Mouse (Mus musculus): ENCODE results near the gene Klhdc1.

The Klhdc1 gene

DNA sequence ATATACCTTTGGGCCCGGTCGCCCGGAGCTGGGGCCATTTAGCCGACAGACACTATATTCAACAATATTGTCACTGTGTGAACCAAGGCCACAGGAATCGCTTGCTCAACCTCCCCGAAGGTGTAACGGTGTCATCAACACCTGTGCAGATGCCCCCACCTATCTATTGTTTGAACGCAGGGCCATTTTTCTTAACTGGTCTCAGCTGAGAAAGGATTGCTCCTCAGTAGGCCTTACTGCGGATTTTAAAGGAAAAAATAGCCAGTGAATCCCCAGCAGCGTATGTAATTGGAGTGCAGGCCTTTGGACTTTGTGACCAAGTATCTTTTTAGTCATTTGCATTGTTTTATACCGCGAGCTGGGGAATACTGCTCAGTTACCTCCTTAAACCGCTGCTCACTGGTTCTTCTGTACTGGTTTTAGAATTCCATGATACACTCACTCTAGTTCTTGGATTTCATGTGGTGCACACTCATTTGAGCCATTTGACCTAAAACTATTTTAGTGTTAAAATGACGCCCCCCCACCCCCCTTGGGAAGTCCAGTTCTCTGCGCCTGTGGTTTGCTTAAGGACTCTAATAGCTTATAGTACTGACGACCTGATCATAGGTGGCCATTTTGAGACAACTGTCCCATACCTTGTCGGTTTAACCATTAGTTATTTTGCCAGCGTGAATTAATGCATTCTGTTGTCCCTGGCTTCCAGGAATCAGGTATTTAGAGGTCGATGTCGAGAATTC lies 56.6 kb downstream of the Klhdc1 start:
- DNase-seq = no peak

DNA sequence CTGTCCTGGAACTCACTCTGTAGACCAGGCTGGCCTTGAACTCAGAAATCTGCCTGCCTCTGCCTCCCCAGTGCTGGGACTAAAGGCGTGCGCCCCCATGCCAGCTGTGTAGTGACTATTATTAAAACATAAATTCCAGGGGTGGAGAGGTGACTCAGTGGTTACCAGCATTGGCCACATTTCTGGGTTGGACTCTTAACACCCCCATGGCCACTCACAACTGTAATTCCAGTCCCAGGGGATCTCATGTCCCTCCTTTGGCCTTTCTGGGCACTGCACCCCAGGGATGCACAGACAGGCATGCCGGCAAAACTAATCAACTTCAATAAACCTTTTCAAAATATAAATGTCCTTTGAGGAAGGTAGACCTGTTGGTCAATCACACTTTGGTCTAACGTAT lies 57.3 kb downstream of the Klhdc1 start:
- DNase-seq = no peak

DNA sequence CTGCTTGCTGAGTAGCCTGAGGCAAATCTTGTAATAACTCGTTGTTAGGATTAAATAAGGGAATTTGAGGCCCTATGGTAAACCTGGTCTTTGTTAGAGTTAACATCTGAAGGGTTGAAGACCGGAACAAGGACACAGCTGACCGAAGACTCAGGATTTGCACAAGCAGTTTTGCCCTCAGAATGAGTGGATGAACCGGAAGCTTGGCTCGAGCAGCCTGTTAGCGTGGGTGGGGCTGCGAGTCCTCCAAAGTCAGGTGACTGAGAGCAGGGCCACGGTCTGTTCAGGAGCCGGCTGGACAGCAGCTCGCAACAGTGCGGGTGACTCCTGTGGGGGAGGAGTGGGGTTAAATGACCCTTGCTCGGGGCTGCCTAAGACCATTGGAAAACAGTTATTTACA lies 58.3 kb downstream of the Klhdc1 start:
- peak; percentile 33 to 46 for DNase-seq

DNA sequence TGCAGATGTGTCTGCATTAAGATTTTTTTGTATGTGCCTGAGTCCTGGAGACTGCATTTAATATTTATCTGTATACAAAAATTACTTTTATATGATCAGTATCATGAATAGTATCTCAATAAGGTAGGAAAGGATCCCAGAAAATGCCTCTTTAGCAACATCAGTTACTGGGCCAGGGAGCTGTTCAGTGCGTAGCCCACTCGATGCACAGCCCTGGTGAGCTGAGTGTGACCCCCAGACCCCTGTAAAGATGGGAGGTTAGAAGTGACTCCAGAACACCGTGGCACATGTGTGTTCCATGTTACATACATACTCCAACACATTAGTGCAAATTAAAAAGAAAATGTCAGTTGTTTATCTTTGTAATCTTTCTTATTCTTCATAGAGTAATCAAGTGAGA lies 58.9 kb downstream of the Klhdc1 start:
- no peak for DNase-seq

DNA sequence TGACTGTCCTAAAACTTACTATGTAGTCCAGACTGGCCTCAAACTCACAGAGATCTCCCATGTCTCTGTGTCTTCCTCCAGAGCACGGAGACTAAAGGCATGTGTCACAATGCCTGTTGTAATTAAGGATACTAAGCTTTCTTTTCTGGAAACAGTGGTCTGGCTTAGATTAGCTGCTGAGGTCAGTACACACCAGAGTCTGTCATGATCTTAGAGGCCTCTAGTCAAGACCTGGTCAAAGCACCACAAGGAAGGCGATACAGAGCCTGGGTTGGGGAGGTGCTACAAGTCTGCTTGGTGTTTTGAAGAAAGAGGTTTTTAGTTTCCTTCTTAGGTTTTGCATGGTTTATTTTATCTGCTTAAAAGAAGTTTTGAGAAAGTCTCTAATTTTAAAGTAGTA lies 59.4 kb downstream of the Klhdc1 start:
- DNase-seq = no peak

DNA sequence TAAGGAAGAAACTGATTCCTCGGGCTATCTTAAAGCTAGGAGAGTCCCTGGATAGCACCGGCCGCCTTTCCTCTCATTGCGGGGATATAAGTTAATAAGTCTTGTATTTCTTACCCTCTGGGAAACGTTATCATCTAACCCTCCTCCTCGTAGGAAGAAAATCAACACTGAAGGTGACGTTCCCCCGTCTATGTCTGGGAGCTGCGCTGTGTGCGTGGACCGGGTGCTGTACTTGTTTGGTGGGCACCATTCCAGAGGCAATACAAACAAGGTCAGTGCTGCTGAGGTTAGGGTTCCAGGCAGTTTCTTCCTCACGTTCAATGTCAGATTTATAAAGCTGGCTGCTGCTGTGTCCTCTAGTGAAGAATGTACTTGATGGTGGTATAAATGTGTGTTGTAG lies 61.2 kb downstream of the Klhdc1 start:
- no peak for DNase-seq

DNA sequence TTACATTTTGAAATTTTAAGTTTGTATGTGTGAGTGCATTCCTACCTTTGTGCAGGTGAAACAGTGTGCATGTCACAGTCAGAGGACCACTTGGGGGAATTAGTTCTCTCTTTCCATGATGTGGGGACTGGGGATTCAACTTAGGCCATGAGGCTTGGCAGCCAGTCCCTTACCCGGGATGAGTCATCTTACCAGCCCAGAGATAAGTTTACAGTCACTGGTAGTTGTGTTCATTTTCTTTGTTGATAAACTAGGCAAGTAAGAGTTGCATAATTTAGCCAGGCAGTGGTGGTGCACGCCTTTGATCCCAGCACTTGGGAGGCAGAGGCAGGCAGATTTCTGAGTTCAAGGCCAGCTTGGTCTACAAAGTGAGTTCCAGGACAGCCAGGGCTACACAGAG lies 63.1 kb downstream of the Klhdc1 start:
- no peak for DNase-seq

DNA sequence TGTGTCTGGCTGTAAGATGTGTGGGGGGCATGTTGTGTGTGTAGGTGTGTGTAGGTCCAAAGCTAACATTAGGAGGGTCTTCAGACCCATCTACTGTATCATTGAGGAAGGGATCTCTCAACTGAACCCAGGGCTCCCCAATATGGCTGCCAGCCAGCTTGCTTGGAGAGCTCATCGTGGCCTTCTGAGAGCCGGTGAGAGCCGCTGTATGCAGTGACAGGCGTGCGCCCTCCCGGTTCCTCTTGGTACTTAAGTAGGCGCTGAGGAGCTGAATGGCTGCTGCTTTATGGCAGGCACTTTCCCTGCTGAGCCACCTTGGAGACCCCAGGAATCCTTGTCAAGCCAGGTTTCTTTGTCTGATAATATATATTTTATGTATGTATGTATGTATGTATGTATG lies 65.4 kb downstream of the Klhdc1 start:
- DNase-seq = no peak

DNA sequence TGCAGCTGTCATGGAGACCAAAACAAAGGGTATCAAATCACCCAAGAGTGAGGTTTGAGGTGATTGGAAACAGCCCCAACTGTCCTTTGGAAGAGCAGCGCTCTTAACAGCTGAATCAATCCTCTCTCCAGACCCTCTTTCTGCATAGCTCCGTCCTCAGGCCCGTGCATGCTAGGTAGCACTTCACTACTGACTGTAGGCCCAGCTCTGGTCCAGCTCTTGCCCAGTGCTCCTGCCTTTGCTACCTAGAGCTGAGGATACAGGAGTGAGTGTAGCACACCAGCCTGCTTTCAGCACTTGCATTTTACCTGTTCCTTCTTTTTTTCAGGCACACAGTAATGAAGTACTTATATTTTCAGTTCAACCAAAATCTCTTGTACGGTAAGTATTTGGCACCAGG lies 68.7 kb downstream of the Klhdc1 start:
- no peak for DNase-seq

DNA sequence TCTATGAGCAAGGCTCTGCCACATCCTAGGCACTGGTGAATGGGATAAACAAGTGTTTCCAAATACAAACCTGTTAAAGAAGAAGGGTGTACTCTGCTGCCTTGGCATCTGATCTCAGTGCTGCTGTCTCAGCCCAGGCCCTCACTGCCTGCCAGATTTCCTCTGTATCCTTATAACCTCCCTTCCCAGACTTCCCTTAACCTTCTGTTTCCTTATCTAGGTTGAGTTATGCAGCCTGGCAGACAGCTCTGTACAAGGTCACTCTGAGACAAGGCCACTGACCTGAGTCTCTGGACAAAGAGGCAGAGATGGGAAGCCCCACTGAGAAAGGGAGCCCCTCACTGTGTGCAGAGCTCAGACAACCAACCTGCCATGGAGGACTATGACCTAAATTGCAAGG lies 77.5 kb downstream of the Klhdc1 start:
- DNase-seq = no peak

DNA sequence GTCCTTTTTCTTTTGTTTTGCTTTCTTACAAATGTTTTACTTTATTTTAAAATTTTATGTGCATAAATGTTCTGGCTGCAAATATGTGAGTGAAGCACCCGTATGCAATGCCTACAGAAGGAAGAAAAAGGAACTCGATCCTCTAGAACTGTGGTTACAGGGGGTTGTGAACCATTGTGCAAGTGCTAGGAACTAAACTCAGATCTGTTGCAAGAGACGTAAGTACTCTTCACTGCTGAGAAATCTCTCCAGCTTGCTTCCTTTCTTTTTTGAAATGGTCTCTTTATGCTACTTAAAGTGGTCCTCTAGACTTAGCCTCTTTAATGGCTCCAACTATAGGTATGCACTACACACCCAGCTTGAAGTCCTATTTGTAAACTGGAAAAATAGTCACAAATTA lies 90.2 kb downstream of the Klhdc1 start:
- no peak for DNase-seq

DNA sequence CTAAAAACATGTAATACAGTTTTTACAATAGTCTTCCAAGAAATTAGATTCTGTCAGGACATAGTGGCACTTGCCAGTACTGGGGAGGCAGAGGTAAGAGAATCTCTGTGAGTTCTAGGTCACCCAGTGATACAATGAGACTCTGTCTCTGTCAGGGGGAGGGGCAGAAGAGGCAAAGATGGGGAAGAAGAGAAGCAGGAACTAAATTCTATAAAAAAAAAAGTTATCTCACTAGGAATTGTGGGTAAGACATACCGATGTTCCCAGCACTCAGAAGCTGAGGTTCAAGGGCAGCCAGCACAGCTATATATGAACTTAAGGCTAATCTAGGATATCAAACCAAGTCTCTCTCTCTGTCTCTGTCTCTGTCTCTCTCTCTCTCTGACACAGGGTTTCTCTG lies 91.2 kb downstream of the Klhdc1 start:
- DNase-seq = no peak

DNA sequence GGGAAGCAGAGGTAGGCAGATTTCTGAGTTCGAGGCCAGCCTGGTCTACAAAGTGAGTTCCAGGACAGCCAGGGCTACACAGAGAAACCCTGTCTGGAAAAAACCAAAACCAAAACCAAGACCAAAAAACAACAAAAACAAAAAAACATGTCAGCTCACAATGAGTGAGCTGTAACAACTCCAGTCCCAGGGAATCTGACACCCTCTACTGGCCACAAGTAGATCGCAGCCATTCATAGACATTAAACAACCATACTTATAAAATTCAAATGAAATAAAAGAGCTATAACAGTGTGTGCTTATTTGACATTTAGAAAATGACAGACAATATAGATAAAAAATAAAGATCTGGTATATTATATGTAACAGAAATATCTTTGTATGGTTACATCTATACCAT lies 92.6 kb downstream of the Klhdc1 start:
- DNase-seq = peak; percentile 26 to 45

Measured in cerebellum, postnatal 14 days (tissue).